Mouse (Mus musculus): ENCODE data around the gene Ces1g. TPM values are rescaled to one million over a fixed set of nuclear protein-coding genes. Genes with fewer than 3 reads are reported as not detected.

The Ces1g gene
- polyA plus RNA-seq (2015; fragmentation: Nextera tagmentation; extraction: Ambion mirVana), result 0.17 TPM in 1 of 2 replicates, not detected in the other

DNA sequence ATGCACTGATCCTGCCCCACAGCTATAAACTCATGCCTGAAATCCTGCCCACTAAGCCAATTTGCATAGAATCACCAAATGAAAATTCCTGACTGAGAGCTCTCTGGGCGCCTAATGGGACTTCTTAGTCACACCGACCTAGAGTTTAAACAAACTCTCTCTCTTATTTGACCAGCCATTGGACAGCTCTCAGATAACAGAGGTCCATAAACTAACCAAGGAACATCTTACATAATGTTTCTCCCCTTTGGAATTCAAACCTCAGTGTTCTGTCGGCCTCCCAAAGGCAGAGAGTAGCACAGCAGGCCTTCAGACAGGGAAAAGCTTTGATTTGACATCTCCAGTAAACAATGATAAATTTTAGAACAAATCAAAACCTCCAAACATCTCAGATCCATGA, at the start of gene Ces1g:
Gene Ces1g (minus strand): TSS at position 102 of the 400 bp plus-strand sequence.
- DNase-seq (ENCODE audit: low spot score), result no peak

- DNase-seq (ENCODE audit: low spot score), result no peak
These were observed 42.5 kb upstream of the Ces1g start, which contains the start of gene Ces1h for GRCm38 (mm10) chr8:93379625-93380024. Gene Ces1h (minus strand): TSS chr8:93379725.

- no peak for DNase-seq (ENCODE audit: low spot score)
These were observed 32.4 kb upstream of the Ces1g start for GRCm38 (mm10) chr8:93369481-93369880.

GRCm38 (mm10) chr8:93360113-93360512, 23.0 kb upstream of the Ces1g start:
- no peak for DNase-seq (ENCODE audit: low spot score)

GRCm38 (mm10) chr8:93339531-93339930, 2.4 kb upstream of the Ces1g start:
- no peak for DNase-seq (ENCODE audit: low spot score)

GRCm38 (mm10) chr8:93332703-93333102, 4.4 kb downstream of the Ces1g start:
- no peak for DNase-seq (ENCODE audit: low spot score)

GRCm38 (mm10) chr8:93331151-93331550, 6.0 kb downstream of the Ces1g start:
- no peak for DNase-seq (ENCODE audit: low spot score)

DNA sequence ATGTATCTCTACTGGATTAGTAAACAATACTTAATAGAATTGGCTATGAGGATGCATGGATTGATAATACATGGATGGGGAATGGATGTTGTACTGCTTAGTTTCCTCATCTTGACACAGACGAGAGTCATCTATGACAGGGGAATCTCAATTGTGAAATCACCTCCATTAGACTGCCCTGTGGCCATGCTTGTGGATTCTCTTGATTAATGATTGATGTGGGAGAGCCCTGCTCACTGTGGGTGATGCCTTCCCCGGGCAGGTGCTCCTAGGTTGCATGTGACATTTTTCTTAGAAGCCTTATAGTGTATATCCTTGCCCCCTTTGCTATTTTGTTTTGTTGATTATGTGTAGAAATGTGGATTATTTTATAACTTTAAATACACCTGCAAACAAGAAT, 12.0 kb downstream of the Ces1g start:
- DNase-seq (ENCODE audit: low spot score), result no peak

DNA sequence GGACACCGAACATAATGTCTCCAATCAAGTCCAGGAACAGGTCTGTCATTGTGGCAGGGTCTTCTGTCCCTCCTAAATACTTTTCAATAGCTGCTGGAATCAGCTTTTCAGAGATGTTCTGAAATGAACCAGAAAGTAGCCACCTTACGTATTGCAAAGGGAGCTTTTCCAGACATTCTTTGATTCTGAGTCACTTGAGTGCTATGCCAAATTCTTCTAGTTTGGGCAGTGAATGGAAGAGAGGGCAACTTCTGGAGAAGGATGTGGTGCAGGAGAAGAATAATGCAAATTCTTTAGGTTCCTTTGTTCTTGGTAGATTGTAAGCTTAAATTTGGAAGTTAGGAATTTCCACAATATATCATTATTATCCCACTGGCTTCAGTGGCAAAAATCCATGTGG, 20.1 kb downstream of the Ces1g start:
- DNase-seq (ENCODE audit: low spot score), result no peak

DNA sequence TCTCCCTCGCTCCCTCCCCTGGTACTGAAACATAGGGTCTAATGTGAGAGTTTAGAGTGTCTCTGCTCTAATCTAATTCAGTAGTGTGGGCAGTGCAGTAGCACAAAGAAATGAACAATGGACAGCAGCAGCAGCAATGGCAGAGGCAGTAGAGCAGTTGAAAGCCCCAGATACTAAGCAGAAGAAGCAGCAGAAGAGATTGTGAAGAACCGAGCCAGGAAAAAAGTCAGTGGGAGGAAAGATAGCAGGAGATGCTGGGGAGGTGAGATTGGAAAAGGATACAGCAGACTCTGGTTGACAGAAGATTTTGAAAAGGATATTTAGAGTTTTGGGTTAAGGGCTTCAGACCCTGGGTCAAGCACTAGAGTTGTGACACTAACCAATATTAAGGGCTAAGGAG, 21.6 kb downstream of the Ces1g start:
- DNase-seq (ENCODE audit: low spot score), result no peak

DNA sequence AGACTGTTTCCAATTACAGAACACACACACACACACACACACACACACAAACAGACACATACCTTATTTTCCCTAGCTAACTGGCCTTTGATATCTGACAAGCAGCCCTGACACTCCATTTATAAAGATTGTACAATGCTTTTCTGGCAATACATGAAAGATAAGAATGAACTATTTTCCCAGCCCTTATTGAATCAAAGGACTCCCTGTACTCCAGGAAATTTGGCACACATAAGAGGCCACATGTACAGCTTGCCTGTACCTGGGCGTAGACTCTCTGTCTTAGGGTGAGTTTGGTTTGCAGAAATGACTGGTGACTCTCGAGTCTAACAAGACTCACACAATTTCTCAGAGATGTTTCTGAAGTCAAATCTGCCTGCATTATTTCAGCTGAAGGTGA, 53.2 kb downstream of the Ces1g start:
- no peak for DNase-seq (ENCODE audit: low spot score)

DNA sequence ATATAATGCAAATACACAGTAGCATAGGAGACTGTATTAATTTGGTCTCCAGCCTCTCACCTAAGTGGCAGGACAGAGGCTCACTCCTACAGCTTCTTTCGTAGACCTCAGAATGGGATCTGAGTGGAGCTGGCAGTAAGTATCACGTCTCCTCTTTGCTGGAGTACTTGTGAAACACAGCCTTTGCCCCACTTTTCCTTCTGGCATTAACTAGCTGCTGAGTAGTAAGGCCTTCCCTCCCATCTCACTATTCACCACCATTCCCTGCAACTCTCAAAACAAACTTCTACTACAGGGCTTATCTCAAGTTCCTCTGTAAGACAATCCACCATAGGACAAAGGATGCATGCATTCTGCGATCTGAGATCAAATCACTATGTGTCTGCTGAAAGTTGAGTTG, 54.8 kb downstream of the Ces1g start:
- DNase-seq (ENCODE audit: low spot score), result no peak

GRCm38 (mm10) chr8:93279556-93279955, 57.6 kb downstream of the Ces1g start, which contains the start of gene Ces1f:
Gene Ces1f (minus strand): TSS chr8:93279747.
- no peak for DNase-seq (ENCODE audit: low spot score)

GRCm38 (mm10) chr8:93278176-93278805, 58.8 kb downstream of the Ces1g start:
- DNase-seq (ENCODE audit: low spot score), result no peak

DNA sequence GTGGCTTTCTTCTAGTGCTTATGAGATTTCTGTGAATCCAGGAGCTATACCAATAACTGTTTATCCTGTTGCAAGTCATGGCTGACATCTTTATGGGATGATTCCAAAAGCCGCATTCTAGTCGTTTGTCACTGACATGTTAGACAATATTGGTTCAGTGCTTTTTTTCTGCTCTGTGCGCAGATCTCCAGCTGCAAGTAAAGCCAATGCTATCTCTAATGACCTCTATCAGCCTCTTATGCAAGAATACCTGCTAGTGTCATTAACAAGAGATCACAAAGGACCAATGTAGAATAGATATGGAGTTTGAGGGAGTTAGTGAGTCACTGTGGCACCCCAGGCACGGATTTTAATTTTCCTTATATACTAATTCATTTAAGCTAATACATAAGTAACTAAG, 62.5 kb downstream of the Ces1g start:
- no peak for DNase-seq (ENCODE audit: low spot score)

- no peak for DNase-seq (ENCODE audit: low spot score)
These were observed 63.8 kb downstream of the Ces1g start for GRCm38 (mm10) chr8:93273321-93273720.

- no peak for DNase-seq (ENCODE audit: low spot score)
These were observed 64.4 kb downstream of the Ces1g start for GRCm38 (mm10) chr8:93272686-93273085.

GRCm38 (mm10) chr8:93261436-93261835, 75.7 kb downstream of the Ces1g start:
- no peak for DNase-seq (ENCODE audit: low spot score)

GRCm38 (mm10) chr8:93252400-93252925, 84.6 kb downstream of the Ces1g start:
- DNase-seq (ENCODE audit: low spot score), result no peak
